Mouse (Mus musculus) embryonic facial prominence, embryonic 15.5 days (tissue): ENCODE data around the gene Gpd1. TPM values are rescaled to one million over a fixed set of nuclear protein-coding genes. Genes with fewer than 3 reads are reported as not detected.
"Not testable (repeated sequence)": the region's sequence is repeated elsewhere in the genome, so short reads cannot be mapped to it uniquely, and the experiment has no call there.

Experiments used
- ATAC-seq: fragments of 200-750 bp; cut with Nextera tagmentation; 2 replicates; pipeline ENCODE4 v1.8.0; 2017; ENCODE audit warnings: low read depth, moderate TSS enrichment; ENCODE audit not compliant: insufficient number of reproducible peaks, low FRiP score, low TSS enrichment
- H3K27ac ChIP-seq: fragments of 300-500 bp; sonication (generic); replicated peaks from 2 replicates; pipeline ENCODE4 v1.5.1; 2015; ENCODE audit warnings: mild to moderate bottlenecking, inconsistent platforms
- H3K27me3 ChIP-seq: fragments of 300-500 bp; sonication (generic); 2 replicates; pipeline ENCODE4 v1.6.1; 2015; ENCODE audit warnings: inconsistent platforms
- H3K36me3 ChIP-seq: fragments of 300-500 bp; sonication (generic); 2 replicates; pipeline ENCODE4 v1.6.1; 2015; ENCODE audit warnings: mild to moderate bottlenecking, inconsistent platforms
- H3K4me1 ChIP-seq: fragments of 300-500 bp; sonication (generic); 2 replicates; pipeline ENCODE4 v1.6.1; 2015; ENCODE audit warnings: inconsistent platforms
- H3K4me2 ChIP-seq: fragments of 300-500 bp; sonication (generic); replicated peaks from 2 replicates; pipeline ENCODE4 v1.6.1; 2015; ENCODE audit warnings: mild to moderate bottlenecking, inconsistent platforms
- H3K4me3 ChIP-seq: fragments of 300-500 bp; sonication (generic); replicated peaks from 2 replicates; pipeline ENCODE4 v1.5.1; 2015; ENCODE audit warnings: mild to moderate bottlenecking, inconsistent platforms
- H3K9ac ChIP-seq: fragments of 300-500 bp; sonication (generic); 2 replicates; pipeline ENCODE4 v1.6.1; 2015; ENCODE audit warnings: inconsistent platforms
- H3K9me3 ChIP-seq: fragments of 300-500 bp; sonication (generic); replicated peaks from 2 replicates; pipeline ENCODE4 v1.6.1; 2016; ENCODE audit warnings: inconsistent platforms
- WGBS: fragments of 180-500 bp; shearing (Covaris S2); methylation state at CpG from one replicate; pipeline ENCODE4 v1.1.7; 2015; 5-methylcytosine and 5-hydroxymethylcytosine counted together
- polyA plus RNA-seq: library from polyadenylated mRNA; unstranded; fragments of >200 nt; fragmentation: Nextera tagmentation; extraction: Ambion mirVana; gene quantifications from 2 replicates; pipeline ENCODE4 v1.2.1, GENCODE M21; 2015

The Gpd1 gene
- polyA plus RNA-seq, 1 experiment from 2014 or later, result 1.0 TPM

DNA sequence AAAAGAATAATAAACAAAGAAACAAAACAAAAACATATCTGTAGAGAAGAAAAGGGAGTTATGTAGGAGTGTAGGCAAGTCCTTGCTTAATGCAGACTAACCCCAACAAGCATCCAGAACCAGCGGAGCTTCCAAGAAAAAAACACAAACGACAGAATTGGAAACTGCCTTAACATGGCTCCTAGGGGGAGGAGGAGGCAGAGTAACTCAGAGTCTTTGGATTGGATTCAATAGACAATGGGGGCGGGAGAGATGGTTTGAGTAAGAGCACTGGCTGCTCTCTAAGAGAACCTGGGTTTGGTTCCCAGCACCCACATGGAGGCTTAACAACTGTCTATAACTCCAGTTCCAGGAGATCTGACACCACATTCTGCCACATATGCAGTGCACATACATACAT is 14.4 kb downstream of the Gpd1 start:
- H3K9ac ChIP-seq, result no peak overlapping the region
- peaks cover 1% of the 10 kb centered on the region for H3K4me1 ChIP-seq
- no peaks in the 10 kb centered on the region for H3K27me3 ChIP-seq
- WGBS, result 89% methylated on average over 3 of the region's 3 CpGs
- ATAC-seq, result no peak
- H3K9me3 ChIP-seq, result no peaks in the 10 kb centered on the region
- H3K4me3 ChIP-seq, result no peak overlapping the region
- no peak overlapping the region for H3K4me2 ChIP-seq
- H3K36me3 ChIP-seq, result peaks cover 64% of the 10 kb centered on the region
- H3K27ac ChIP-seq, result no peak overlapping the region

DNA sequence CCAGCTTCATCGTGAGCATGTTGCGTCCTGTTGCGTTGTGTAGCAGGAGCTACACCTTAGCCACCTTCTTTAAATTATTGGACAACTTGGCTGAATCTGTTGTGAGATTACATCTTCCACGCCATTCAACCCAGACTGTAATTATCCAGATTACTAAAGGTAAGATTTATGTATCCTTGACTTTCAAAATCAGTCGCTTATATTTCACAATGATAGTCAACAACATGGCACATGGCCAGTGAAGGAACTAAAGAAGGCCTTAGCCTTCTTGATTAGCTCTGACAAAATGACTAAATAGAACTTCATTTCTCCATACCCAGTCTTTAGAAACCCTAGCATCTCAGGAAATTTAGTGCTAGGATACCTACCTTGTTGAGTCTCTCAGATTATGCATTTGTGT is 15.9 kb downstream of the Gpd1 start:
- Histone ChIP-seq H3K27ac (no peak overlapping the region), H3K9ac (no peak overlapping the region), H3K36me3 (peaks cover 69% of the 10 kb centered on the region), H3K4me2 (no peak overlapping the region), H3K27me3 (no peaks in the 10 kb centered on the region), H3K4me3 (no peak overlapping the region), H3K9me3 (no peaks in the 10 kb centered on the region), H3K4me1 (no peaks in the 10 kb centered on the region)
- no peak for ATAC-seq
- WGBS, result 79% methylated on average over 5 of the region's 5 CpGs

DNA sequence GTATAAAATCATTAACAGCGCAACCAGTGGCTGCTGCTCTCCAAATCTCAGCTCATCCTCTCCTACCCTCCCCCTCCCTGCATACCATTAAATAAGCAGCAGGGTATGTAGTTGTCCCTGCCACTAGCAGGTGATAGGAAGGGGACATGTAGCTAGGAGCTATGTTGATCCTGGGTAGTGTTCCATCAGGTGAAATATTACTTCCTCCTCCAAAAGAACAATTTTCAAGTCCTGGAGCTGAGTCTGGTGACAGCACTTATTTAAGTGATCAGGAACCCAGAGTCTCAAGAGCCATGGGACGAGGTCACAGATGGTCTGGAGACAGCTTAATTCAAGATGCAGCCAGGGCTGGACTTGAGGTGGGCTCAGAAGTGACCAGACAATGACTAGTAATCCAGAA is 18.3 kb downstream of the Gpd1 start:
- ATAC-seq, result no peak
- H3K27me3 ChIP-seq, result no peaks in the 10 kb centered on the region
- no peaks in the 10 kb centered on the region for H3K4me1 ChIP-seq
- H3K36me3 ChIP-seq, result peaks cover 76% of the 10 kb centered on the region
- no peak overlapping the region for H3K4me2 ChIP-seq
- WGBS, result 94% methylated on average over 2 of the region's 2 CpGs
- no peak overlapping the region for H3K4me3 ChIP-seq
- no peak overlapping the region for H3K27ac ChIP-seq
- no peak overlapping the region for H3K9ac ChIP-seq
- no peaks in the 10 kb centered on the region for H3K9me3 ChIP-seq

- H3K27me3 ChIP-seq, result no peaks in the 10 kb centered on the region
- 88% methylated on average over 11 of the region's 11 CpGs for WGBS
- no peaks in the 10 kb centered on the region for H3K4me1 ChIP-seq
- ATAC-seq, result no peak
- H3K36me3 ChIP-seq, result peaks cover 82% of the 10 kb centered on the region
- H3K4me2 ChIP-seq, result no peak overlapping the region
- H3K9ac ChIP-seq, result no peak overlapping the region
- no peak overlapping the region for H3K27ac ChIP-seq
- no peaks in the 10 kb centered on the region for H3K9me3 ChIP-seq
- H3K4me3 ChIP-seq, result no peak overlapping the region
These were observed 19.4 kb downstream of the Gpd1 start for GRCm38 (mm10) chr15:99736675-99737074.

DNA sequence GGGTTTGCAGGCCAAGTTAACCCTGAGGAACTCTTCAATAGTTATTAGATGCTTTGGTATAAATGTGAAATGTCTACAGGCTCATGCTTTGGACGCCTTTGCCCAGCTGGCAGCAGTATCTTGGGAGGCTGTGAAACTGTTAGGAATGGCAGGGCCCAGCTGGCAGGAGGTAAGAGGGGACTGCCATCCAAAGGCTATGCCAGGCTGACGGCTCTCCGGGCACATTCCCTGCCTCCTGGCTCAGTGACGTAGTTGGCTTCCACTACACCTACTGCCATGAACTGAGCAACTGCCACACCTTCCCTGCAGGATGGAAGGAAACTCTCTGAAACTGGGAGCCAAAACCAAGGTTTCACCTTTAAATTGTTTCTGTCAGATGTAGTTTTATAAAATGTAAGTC is 22.9 kb downstream of the Gpd1 start:
- no peak for ATAC-seq
- no peaks in the 10 kb centered on the region for H3K9me3 ChIP-seq
- H3K36me3 ChIP-seq, result peaks cover 85% of the 10 kb centered on the region
- no peaks in the 10 kb centered on the region for H3K27me3 ChIP-seq
- H3K4me2 ChIP-seq, result no peak overlapping the region
- no peak overlapping the region for H3K4me3 ChIP-seq
- no peak overlapping the region for H3K9ac ChIP-seq
- H3K27ac ChIP-seq, result no peak overlapping the region
- WGBS, result 94% methylated on average over 4 of the region's 4 CpGs
- no peaks in the 10 kb centered on the region for H3K4me1 ChIP-seq

DNA sequence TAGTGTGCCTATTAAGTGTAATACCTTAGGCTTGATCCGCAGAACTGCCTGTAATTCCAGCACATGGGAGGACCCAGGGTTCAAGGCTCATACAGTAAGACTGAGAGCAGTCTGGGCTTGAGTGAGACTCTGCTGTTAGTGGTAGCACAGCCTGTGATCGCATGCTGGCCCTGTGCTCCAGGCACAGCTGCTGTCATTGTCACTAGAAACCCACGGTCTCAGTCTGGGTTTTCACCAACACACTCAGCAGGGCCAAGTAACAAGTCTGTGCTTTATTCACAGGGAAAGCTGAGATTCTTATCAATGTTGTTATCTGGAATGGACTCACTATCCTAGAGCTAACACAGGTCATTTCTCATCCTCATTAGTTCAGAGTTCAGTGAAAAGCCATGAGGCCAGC is 36.9 kb downstream of the Gpd1 start:
- Histone ChIP-seq H3K4me1 (no peaks in the 10 kb centered on the region), H3K27me3 (no peaks in the 10 kb centered on the region), H3K4me3 (no peak overlapping the region), H3K36me3 (peaks cover 9% of the 10 kb centered on the region; the same call in 1 of the 2 replicates), H3K9me3 (no peaks in the 10 kb centered on the region), H3K4me2 (no peak overlapping the region), H3K27ac (no peak overlapping the region), H3K9ac (no peak overlapping the region)
- ATAC-seq, result no peak
- WGBS, result 78% methylated on average over 3 of the region's 3 CpGs

DNA sequence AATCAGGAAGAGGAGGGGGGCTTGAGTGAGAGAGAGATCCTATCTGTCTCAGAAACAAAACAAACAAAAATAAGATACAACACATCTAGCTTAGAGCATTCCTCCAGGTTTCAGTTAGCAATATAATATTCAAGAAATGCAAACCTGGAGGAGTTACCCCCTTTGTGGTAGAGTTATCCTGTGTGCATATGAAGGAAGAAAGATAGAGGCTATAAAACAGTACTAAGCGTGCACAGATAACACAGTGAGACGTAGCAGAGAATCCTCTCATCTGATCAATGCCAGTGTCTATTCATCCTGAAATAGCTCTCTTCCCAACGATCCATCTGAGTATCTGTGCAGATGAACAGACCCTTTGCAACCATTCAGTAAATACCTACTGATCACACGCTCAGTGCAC is 50.2 kb downstream of the Gpd1 start:
- H3K4me2 ChIP-seq, result no peak overlapping the region
- peaks cover 10% of the 10 kb centered on the region for H3K4me1 ChIP-seq
- H3K36me3 ChIP-seq, result peaks cover 9% of the 10 kb centered on the region; the same call in 1 of the 2 replicates
- H3K27ac ChIP-seq, result no peak overlapping the region
- H3K9ac ChIP-seq, result no peak overlapping the region
- no peaks in the 10 kb centered on the region for H3K27me3 ChIP-seq
- H3K9me3 ChIP-seq, result no peaks in the 10 kb centered on the region
- 85% methylated on average over 4 of the region's 4 CpGs for WGBS
- H3K4me3 ChIP-seq, result no peak overlapping the region
- ATAC-seq, result no peak

GRCm38 (mm10) chr15:99768761-99769160 is 51.4 kb downstream of the Gpd1 start:
- no peak overlapping the region for H3K4me2 ChIP-seq
- 92% methylated on average over 1 of the region's 1 CpGs for WGBS

GRCm38 (mm10) chr15:99771004-99771500 is 53.7 kb downstream of the Gpd1 start:
- peak overlapping the region; percentile 96 for H3K27ac ChIP-seq
- ATAC-seq, result no peak
- peaks cover 10% of the 10 kb centered on the region for H3K4me1 ChIP-seq
- peak overlapping the region; percentile 76 for H3K4me2 ChIP-seq
- H3K27me3 ChIP-seq, result no peaks in the 10 kb centered on the region
- H3K4me3 ChIP-seq, result peak overlapping the region; percentile 89
- no peaks in the 10 kb centered on the region for H3K9me3 ChIP-seq
- 0 out of 2 replicates have a peak, but pooled peaks cover 6% of the 10 kb centered on the region for H3K36me3 ChIP-seq
- 17% methylated on average over 5 of the region's 5 CpGs for WGBS
- H3K9ac ChIP-seq, result peak overlapping the region; percentile 81

More at GRCm38 (mm10) chr15:99768761-99769160, 51.4 kb downstream of the Gpd1 start:
- Histone ChIP-seq H3K4me1 (peaks cover 10% of the 10 kb centered on the region), H3K27ac (no peak overlapping the region), H3K4me3 (no peak overlapping the region), H3K36me3 (peaks cover 9% of the 10 kb centered on the region; the same call in 1 of the 2 replicates), H3K27me3 (no peaks in the 10 kb centered on the region), H3K9ac (no peak overlapping the region), H3K9me3 (no peaks in the 10 kb centered on the region)
- ATAC-seq, result no peak

DNA sequence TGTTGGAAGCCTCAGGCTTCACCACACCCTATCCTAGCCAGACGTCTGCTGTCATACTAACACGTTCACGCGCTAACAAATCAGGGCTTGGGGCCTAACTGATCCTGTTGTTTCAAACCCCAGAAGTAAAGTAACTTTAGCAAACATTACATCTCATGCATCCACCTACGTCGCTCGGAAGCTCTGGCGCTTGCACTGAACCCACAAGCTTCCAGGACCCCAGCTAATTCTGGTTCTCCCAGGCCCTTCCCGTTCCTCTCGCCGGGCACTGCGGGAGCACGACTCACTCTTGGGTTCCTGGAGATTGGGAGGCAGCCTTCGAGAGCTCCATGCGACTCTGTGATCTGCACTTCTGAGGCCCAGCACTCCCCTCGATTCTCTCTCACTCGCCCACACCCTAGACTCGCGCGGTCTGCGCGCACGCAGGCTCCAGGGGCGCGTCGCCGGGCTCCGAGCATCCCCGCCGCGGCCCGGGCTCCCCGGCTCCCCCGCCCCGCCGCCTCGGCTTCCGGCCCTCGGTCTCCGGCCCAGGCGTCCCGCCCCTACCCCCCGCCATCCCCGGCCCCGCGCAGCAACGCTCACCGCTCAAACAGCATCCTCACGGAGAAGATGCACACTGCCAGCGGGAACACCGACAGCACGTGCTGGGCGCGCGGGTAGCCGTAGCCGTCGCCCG is 54.4 kb downstream of the Gpd1 start:
- H3K36me3 ChIP-seq, result 0 out of 2 replicates have a peak, but pooled peaks cover 2% of the 10 kb centered on the region
- ATAC-seq, result peak; percentile 68
- H3K9ac ChIP-seq, result peak overlapping the region; percentile 81
- H3K4me3 ChIP-seq, result peak overlapping the region; percentile 89
- peaks cover 10% of the 10 kb centered on the region for H3K4me1 ChIP-seq
- H3K27ac ChIP-seq, result peak overlapping the region; percentile 96
- no peaks in the 10 kb centered on the region for H3K9me3 ChIP-seq
- under 1% methylated on average over 51 of the region's 59 CpGs for WGBS
- H3K4me2 ChIP-seq, result peak overlapping the region; percentile 76
- no peaks in the 10 kb centered on the region for H3K27me3 ChIP-seq

DNA sequence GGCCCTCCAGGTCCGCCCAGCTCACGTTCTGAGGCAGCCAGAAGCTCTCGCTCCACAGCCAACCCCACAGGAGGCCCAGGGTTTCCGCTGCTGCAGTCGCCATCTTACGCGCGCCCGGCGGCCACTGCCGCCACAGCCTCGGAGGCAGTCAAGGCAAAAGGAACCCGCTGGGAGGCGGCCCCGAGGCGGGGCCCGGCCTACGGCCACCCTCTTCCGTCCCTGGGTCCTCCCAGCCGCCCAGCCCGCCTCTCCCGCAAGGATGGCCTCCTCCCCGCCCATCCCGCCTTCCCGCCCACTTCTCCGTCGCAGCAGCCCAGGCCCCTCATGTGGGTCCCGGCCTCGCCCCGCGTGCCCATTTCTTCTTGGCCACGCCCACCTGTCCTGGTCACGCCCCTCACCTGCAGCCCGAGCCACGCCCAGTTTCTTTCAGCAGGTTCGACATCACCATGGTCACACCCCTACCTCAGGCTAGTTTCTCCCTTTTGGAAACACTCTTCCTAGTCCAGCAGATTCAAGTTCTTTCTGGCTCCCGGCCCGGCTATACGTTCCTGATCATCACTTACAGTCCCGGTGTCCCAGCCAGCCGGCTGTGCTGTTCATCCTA is 55.1 kb downstream of the Gpd1 start:
- Histone ChIP-seq H3K4me2 (peak overlapping the region; percentile 76), H3K9ac (peak overlapping the region; percentile 81), H3K9me3 (no peaks in the 10 kb centered on the region), H3K27ac (peak overlapping the region; percentile 96), H3K36me3 (no peaks in the 10 kb centered on the region), H3K4me3 (peak overlapping the region; percentile 89), H3K27me3 (no peaks in the 10 kb centered on the region), H3K4me1 (peaks cover 10% of the 10 kb centered on the region)
- peak; percentile 95 for ATAC-seq
- under 1% methylated on average over 41 of the region's 41 CpGs for WGBS

GRCm38 (mm10) chr15:99772881-99772924 is 55.4 kb downstream of the Gpd1 start, which contains the start of gene Cers5:
TSS of gene Cers5 (minus strand) at chr15:99772885.
- not testable (repeated sequence) for ATAC-seq, H3K9me3 ChIP-seq, H3K36me3 ChIP-seq, H3K27me3 ChIP-seq
- Histone ChIP-seq H3K9ac (peak within 1 kb of the TSS; percentile 81), H3K4me1 (peaks cover 10% of the 10 kb centered on the region), H3K27ac (peak within 1 kb of the TSS; percentile 96), H3K4me2 (peak within 1 kb of the TSS; percentile 76), H3K4me3 (peak within 1 kb of the TSS; percentile 89)
